ENCODE assay signal across 13 mouse cellular contexts in the genomic region with DNA sequence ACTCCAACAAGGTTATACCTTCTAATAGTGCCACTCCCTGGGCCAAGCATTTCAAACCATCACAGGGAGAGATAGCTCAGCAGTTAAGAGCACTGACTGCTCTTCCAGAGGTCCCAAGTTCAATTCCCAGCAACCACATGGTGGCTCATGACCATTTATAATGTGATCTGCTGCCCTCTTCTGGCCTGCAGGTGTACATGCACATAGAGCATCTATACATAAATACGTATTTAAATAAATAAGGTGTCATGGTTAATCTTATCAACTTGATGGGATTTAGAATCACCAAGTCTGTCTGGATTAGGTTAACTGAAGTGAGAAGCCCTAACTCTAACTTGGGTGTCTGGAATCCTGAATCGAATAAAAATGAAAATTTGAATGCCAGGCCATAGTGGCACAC. TPM values are rescaled to one million over a fixed set of nuclear protein-coding genes. Genes with fewer than 3 reads are reported as not detected.
DNase-seq lines count a peak whose midpoint lies in the region; ATAC-seq and TF ChIP-seq lines count a peak whose summit lies in the region.
"Had no signal": no experiment of that assay in that cellular context is flagged by ENCODE, and none has a peak within 500 bp of the region (broad histone marks: within the 10 kb centered on the region; RNA-seq: fewer than 3 reads in every experiment).

No protein-coding gene starts in this region.

- ATAC-seq in heart, embryonic 12.5 days (ENCODE audit: insufficient number of reproducible peaks, low FRiP score), result no peak
- ATAC-seq in hindbrain, embryonic 12.5 days (ENCODE audit: low FRiP score), result no peak

- no peaks in the 10 kb centered on the region; the same call in 1 of the 2 replicates for H3K27me3 ChIP-seq in heart, adult 2 months (ENCODE audit: control insufficient read depth, insufficient read depth, low read length)
- H3K27me3 ChIP-seq in heart, embryonic 12.5 days (replicated peaks), result no peaks in the 10 kb centered on the region
- H3K27me3 ChIP-seq in hindbrain, embryonic 12.5 days, result no peaks in the 10 kb centered on the region
- H3K27me3 ChIP-seq: lung, embryonic 15.5 days; stomach, embryonic 15.5 days had no signal

- no peak overlapping the region for H3K4me3 ChIP-seq in heart, adult 2 months
- no peak overlapping the region for H3K4me3 ChIP-seq in heart, embryonic 12.5 days
- no peak overlapping the region for H3K4me3 ChIP-seq in hindbrain, embryonic 12.5 days
- H3K4me3 ChIP-seq: erythroblast, embryonic 14.5 days; lung, embryonic 15.5 days; stomach, embryonic 15.5 days had no signal

- no peaks in the 10 kb centered on the region for H3K79me2 ChIP-seq in heart, adult 2 months (replicated peaks; ENCODE audit: control insufficient read depth, insufficient read depth, low read length)

- intact Hi-C loops in heart, adult 2 months (cut with DNase I), result no loop called here

- no peaks in the 10 kb centered on the region for H3K9me3 ChIP-seq in heart, embryonic 12.5 days (replicated peaks)
- H3K9me3 ChIP-seq in hindbrain, embryonic 12.5 days (replicated peaks), result no peaks in the 10 kb centered on the region
- H3K9me3 ChIP-seq: lung, embryonic 15.5 days; stomach, embryonic 15.5 days had no signal

- 76% methylated on average over 2 of the region's 2 CpGs for WGBS in heart, adult 2 months
- 78% methylated on average over 2 of the region's 2 CpGs for WGBS in heart, embryonic 12.5 days
- WGBS in hindbrain, embryonic 12.5 days, result 76% methylated on average over 2 of the region's 2 CpGs

- no peak overlapping the region for H3K27ac ChIP-seq in heart, adult 2 months
- H3K27ac ChIP-seq in heart, embryonic 12.5 days (ENCODE audit: poor library complexity, severe bottlenecking), result no peak overlapping the region
- H3K27ac ChIP-seq in hindbrain, embryonic 12.5 days, result no peak overlapping the region
- H3K27ac ChIP-seq: lung, embryonic 15.5 days; stomach, embryonic 15.5 days had no signal

- peaks cover 3% of the 10 kb centered on the region for H3K4me1 ChIP-seq in heart, adult 2 months (ENCODE audit: control insufficient read depth, insufficient read depth, low read length)
- peaks cover 6% of the 10 kb centered on the region for H3K4me1 ChIP-seq in heart, embryonic 12.5 days (replicated peaks)
- 0 out of 2 replicates have a peak, but pooled peaks cover 4% of the 10 kb centered on the region for H3K4me1 ChIP-seq in hindbrain, embryonic 12.5 days

- H3K9ac ChIP-seq in heart, adult 2 months (ENCODE audit: low read depth, low read length), result no peak overlapping the region
- no peak overlapping the region for H3K9ac ChIP-seq in heart, embryonic 12.5 days
- no peak overlapping the region for H3K9ac ChIP-seq in hindbrain, embryonic 12.5 days
- H3K9ac ChIP-seq: lung, embryonic 15.5 days; stomach, embryonic 15.5 days had no signal

- DNase-seq in heart, adult 2 months, result no peak
- peak; percentile 23 for DNase-seq in lung, postnatal 36 days
- no peak for DNase-seq in lung, postnatal 4 days
- peak; percentile 47 for DNase-seq in ES-CJ7 (ENCODE audit: low read depth, low spot score)
- peak; percentile 34 for DNase-seq in retina, embryonic 14.5 days (ENCODE audit: low spot score)
- no peak for DNase-seq in neural tube, embryonic 10.5 days (ENCODE audit: extremely low spot score, low spot score)
- DNase-seq: gastrocnemius, postnatal 36 days; heart, postnatal 36 days had no signal

- peak; percentile 78 for TF ChIP-seq CTCF in heart, adult 2 months (IDR thresholded peaks at IDR 0.05)

- TF ChIP-seq EP300 in heart, adult 2 months (IDR thresholded peaks at IDR 0.05; ENCODE audit: insufficient read depth, low read depth, low read length), result no peak

- no peak for TF ChIP-seq POLR2A in heart, adult 2 months (IDR thresholded peaks at IDR 0.05; ENCODE audit: insufficient read depth, low read depth, low read length)

- H3K4me2 ChIP-seq in heart, embryonic 12.5 days, result no peak overlapping the region
- H3K4me2 ChIP-seq in hindbrain, embryonic 12.5 days (replicated peaks), result no peak overlapping the region
- H3K4me2 ChIP-seq: lung, embryonic 15.5 days; stomach, embryonic 15.5 days had no signal

- H3K36me3 ChIP-seq in heart, adult 2 months (ENCODE audit: control insufficient read depth, insufficient read depth, low read length), result no peaks in the 10 kb centered on the region
- H3K36me3 ChIP-seq in heart, embryonic 12.5 days, result no peaks in the 10 kb centered on the region
- no peaks in the 10 kb centered on the region for H3K36me3 ChIP-seq in hindbrain, embryonic 12.5 days
- H3K36me3 ChIP-seq: lung, embryonic 15.5 days; stomach, embryonic 15.5 days had no signal

RNA-seq across cellular contexts. Expression of a gene that starts 32.5 kb away (rescaled TPM):
- 100 to 1,000 TPM; 187 to 210 TPM for total RNA-seq in heart, adult 2 months (2021)
- polyA plus RNA-seq in heart, adult 2 months (2012; rRNA removed), result 67.8 and 87.4 TPM in 2 replicates
- polyA plus RNA-seq in heart, embryonic 12.5 days (2016; fragmentation: Nextera tagmentation; extraction: Ambion mirVana), result 157 and 165 TPM in 2 replicates
- polyA plus RNA-seq in hindbrain, embryonic 12.5 days (2016; fragmentation: Nextera tagmentation; extraction: Ambion mirVana), result 242 and 254 TPM in 2 replicates

Comparison
In these comparisons a context has a peak if more than half of its experiments do, and no peak if none do; other contexts are left out.
1. DNase-seq: peak in lung, postnatal 36 days (single experiment), ES-CJ7 (single experiment) and retina, embryonic 14.5 days (single experiment); none in heart, adult 2 months (0 of 2), lung, postnatal 4 days (0 of 2) and neural tube, embryonic 10.5 days (single experiment).